Mouse (Mus musculus) stomach, embryonic 14.5 days (tissue): Measurements from ENCODE around the gene Socs5. TPM values are rescaled to one million over a fixed set of nuclear protein-coding genes. Genes with fewer than 3 reads are reported as not detected.

Experiments used
- ATAC-seq: fragments of 200-750 bp; cut with Nextera tagmentation; 2 replicates; pipeline ENCODE4 v1.8.0; 2017; ENCODE audit warnings: low read depth, moderate TSS enrichment; ENCODE audit not compliant: insufficient number of reproducible peaks, insufficient read depth, low FRiP score
- H3K27ac ChIP-seq: fragments of 300-500 bp; sonication (generic); 2 replicates; pipeline ENCODE4 v1.5.1; 2014; ENCODE audit warnings: mild to moderate bottlenecking, low read length, moderate library complexity, mixed read lengths
- H3K27me3 ChIP-seq: fragments of 300-500 bp; sonication (generic); 2 replicates; pipeline ENCODE4 v1.6.1; 2014; ENCODE audit warnings: low read length, control low read depth, mixed read lengths; ENCODE audit not compliant: control insufficient read depth, insufficient read depth
- H3K36me3 ChIP-seq: fragments of 300-500 bp; sonication (generic); 2 replicates; pipeline ENCODE4 v1.6.1; 2014; ENCODE audit warnings: mild to moderate bottlenecking, control low read depth, low read length, moderate library complexity, mixed read lengths; ENCODE audit not compliant: control insufficient read depth, insufficient read depth
- H3K4me1 ChIP-seq: fragments of 300-500 bp; sonication (generic); 2 replicates; pipeline ENCODE4 v1.6.1; 2014; ENCODE audit warnings: low read length, control low read depth, mixed read lengths; ENCODE audit not compliant: control insufficient read depth, insufficient read depth
- H3K4me2 ChIP-seq: fragments of 300-500 bp; sonication (generic); replicated peaks from 2 replicates; pipeline ENCODE4 v1.6.1; 2014; ENCODE audit warnings: low read depth, low read length, control low read depth
- H3K4me3 ChIP-seq: fragments of 300-500 bp; sonication (generic); 2 replicates; pipeline ENCODE4 v1.5.1; 2014; ENCODE audit warnings: low read depth, low read length, control low read depth
- H3K9ac ChIP-seq: fragments of 300-500 bp; sonication (generic); replicated peaks from 2 replicates; pipeline ENCODE4 v1.6.1; 2014; ENCODE audit warnings: low read depth, mild to moderate bottlenecking, control low read depth, low read length, moderate library complexity, mixed read lengths
- H3K9me3 ChIP-seq: fragments of 300-500 bp; sonication (generic); 2 replicates; pipeline ENCODE4 v1.6.1; 2016; ENCODE audit warnings: low read depth, low read length, control low read depth; ENCODE audit not compliant: control insufficient read depth
- WGBS: fragments of 180-500 bp; shearing (Covaris S2); extraction: QIAGEN DNeasy Blood & Tissue Kit; methylation state at CpG from one replicate; pipeline ENCODE4 v1.1.7; 2014; 5-methylcytosine and 5-hydroxymethylcytosine counted together
- microRNA-seq: library from miRNA; unstranded; fragments of <30 nt; microRNA quantifications from one replicate; pipeline ENCODE4, GENCODE M21; 2016
- polyA plus RNA-seq: library from polyadenylated mRNA; unstranded; fragments of >200 nt; fragmentation: Nextera tagmentation; extraction: Ambion mirVana; gene quantifications from 2 replicates; pipeline ENCODE4 v1.2.1, GENCODE M21; 2014

The Socs5 gene
- polyA plus RNA-seq, 1 experiment from 2014 or later: 15.9 TPM

- no peak for ATAC-seq
- Histone ChIP-seq H3K36me3 (no peaks in the 10 kb centered on the region), H3K9ac (no peak overlapping the region), H3K4me2 (no peak overlapping the region), H3K4me3 (no peak overlapping the region), H3K27me3 (no peaks in the 10 kb centered on the region), H3K27ac (no peak overlapping the region), H3K4me1 (peaks cover 17% of the 10 kb centered on the region), H3K9me3 (no peaks in the 10 kb centered on the region)
- 39% methylated on average over 16 of the region's 16 CpGs for WGBS
Measured at GRCm38 (mm10) chr17:87178596-87179590, 71.4 kb downstream of the Socs5 start.

DNA sequence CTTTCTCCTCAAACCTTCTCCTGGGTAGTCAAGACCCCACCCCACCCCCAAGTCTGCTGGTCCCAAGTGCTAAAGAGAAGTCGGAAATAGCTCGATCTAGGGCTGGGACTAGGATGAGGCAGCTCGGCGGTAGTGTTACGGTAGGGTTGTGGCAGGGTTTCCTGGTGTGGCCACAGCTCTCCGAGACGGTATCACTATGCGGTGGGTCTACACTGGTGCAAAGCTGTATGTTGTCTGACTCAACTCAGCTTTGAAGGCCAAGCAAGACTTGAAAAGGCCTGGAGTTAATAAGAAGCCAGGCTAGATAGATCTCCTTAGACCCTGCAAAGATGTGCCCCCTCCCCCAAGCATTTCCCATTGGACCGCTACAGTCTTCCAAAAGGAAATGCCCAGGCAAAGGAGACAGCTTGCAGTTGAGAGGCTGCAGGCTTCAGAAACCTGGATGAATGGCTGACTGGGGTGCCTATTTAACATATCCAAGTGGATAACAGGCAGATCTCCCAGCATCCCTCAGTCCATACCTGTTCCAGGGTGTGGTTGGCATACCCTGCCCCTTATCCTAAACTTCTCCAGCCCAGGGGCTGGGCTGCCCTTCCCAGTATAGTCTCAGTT is 72.6 kb downstream of the Socs5 start:
- H3K27me3 ChIP-seq: no peaks in the 10 kb centered on the region
- 77% methylated on average over 9 of the region's 9 CpGs for WGBS
- peaks cover 17% of the 10 kb centered on the region for H3K4me1 ChIP-seq
- no peak overlapping the region for H3K27ac ChIP-seq
- H3K4me3 ChIP-seq: no peak overlapping the region
- H3K36me3 ChIP-seq: no peaks in the 10 kb centered on the region
- no peak overlapping the region for H3K4me2 ChIP-seq
- no peak overlapping the region for H3K9ac ChIP-seq
- ATAC-seq: no peak
- no peaks in the 10 kb centered on the region for H3K9me3 ChIP-seq

DNA sequence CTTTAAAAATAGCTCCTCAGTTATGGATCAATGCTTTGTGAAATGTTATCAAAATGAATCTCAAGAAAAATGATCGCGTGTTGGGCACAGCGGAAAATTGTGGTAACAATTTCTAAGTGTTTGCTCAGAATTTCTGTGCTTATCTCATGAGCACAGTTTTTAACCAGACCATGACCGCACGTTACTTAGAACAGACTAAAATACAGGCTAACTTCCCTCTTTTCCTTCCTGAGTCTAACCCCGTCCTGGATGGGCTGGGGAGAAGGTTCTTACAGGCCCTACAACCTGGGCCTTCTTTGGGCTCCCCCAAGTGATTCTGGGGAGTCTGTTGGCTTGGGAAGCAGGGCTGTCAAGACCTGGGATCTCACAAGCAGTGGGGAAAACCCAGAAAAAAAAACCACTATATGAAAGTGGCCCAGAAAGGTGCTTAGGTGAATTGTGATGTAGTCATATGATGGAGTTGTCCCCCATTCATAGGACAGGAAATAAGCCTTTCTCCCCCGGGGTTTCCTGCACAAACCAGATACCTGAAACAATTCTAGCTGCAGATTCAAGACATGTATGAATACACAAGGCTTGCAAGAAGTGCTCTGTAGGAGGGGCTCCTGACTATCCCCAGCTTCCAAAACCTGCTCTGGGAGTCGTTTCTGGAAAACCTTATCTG is 74.3 kb downstream of the Socs5 start:
- H3K36me3 ChIP-seq: no peaks in the 10 kb centered on the region
- H3K4me3 ChIP-seq: no peak overlapping the region
- ATAC-seq: no peak
- H3K9ac ChIP-seq: no peak overlapping the region
- H3K27ac ChIP-seq: no peak overlapping the region
- H3K9me3 ChIP-seq: no peaks in the 10 kb centered on the region
- WGBS: 76% methylated on average over 8 of the region's 8 CpGs
- peaks cover 12% of the 10 kb centered on the region for H3K4me1 ChIP-seq
- no peaks in the 10 kb centered on the region for H3K27me3 ChIP-seq
- no peak overlapping the region for H3K4me2 ChIP-seq

DNA sequence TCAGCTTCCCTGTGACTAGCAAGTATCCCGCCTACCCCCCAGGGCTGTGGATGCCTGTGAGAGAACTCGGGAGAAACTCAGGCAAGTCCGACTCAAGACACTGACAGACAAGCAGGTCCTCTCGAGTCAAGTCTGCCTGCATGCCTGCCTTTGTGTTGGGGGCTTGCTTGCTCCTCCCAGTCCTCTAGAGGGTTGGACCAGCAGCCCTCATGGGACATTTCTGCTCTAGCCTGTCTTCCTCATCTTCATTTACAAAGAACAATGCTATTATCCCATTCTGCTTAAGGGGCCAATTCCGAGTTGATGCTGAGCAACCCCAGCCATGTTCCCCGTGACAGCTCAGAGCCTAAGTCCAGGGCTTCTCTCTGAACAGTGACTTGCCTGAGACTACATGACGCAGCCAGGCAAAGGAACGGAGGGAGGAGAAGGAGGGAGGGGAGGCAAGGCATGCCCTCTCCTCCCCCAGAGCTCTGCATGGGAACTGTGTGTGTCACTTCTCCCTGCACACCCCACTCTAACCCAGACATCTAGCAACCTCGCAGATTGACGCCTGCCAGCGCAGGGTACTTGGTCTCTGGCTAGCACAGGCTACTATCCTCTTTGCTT is 78.1 kb downstream of the Socs5 start:
- Histone ChIP-seq H3K27ac (no peak overlapping the region), H3K27me3 (no peaks in the 10 kb centered on the region), H3K4me1 (no peaks in the 10 kb centered on the region), H3K9ac (no peak overlapping the region), H3K4me3 (no peak overlapping the region), H3K4me2 (no peak overlapping the region), H3K36me3 (no peaks in the 10 kb centered on the region), H3K9me3 (no peaks in the 10 kb centered on the region)
- 42% methylated on average over 11 of the region's 11 CpGs for WGBS
- peak; percentile 30; the same call in 1 of the 2 replicates for ATAC-seq

DNA sequence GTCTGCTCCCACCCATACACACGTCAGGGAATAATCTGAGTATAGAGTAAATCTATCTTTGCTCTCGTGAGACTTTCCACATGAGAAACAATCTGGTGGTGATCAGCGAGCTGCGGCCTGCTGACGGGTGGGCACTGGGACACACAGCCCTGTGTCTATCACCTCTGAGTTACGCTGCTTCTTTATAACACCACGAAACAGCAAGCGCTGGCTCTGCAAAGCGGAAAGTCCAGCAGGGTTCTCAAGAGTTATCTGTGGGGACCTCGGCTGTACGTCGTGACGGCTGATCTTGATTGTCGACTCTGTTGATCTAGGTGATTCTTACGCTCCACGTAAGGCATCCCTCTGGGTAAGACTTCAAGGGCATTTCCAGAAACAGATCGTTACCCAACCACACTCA is 79.5 kb downstream of the Socs5 start:
- Histone ChIP-seq H3K9me3 (no peaks in the 10 kb centered on the region), H3K4me1 (no peaks in the 10 kb centered on the region), H3K4me2 (no peak overlapping the region), H3K27ac (no peak overlapping the region), H3K27me3 (no peaks in the 10 kb centered on the region), H3K4me3 (no peak overlapping the region), H3K36me3 (no peaks in the 10 kb centered on the region), H3K9ac (no peak overlapping the region)
- no peak for ATAC-seq
- 69% methylated on average over 17 of the region's 17 CpGs for WGBS

Small RNA genes within 50 kb of the gene (microRNA-seq; reads per million reads assigned to microRNA genes)
- not detected for gene Gm22346

Other genes starting within 250 kb of the Socs5 start
- not detected in 2 replicates for gene Tmem247, start 190.3 kb upstream of the Socs5 start, polyA plus RNA-seq
- not detected in 2 replicates for gene Atp6v1e2, start 159.8 kb upstream of the Socs5 start, polyA plus RNA-seq
- gene Rhoq, start 144.6 kb upstream of the Socs5 start, polyA plus RNA-seq: 22.1 and 24.3 TPM in 2 replicates
- 46.4 and 47.4 TPM in 2 replicates for gene Pigf, start 82.3 kb upstream of the Socs5 start, polyA plus RNA-seq
- gene Cript, start 82.1 kb upstream of the Socs5 start, polyA plus RNA-seq: 132 and 142 TPM in 2 replicates
- 82.6 and 93.6 TPM in 2 replicates for gene Mcfd2, start 158.3 kb downstream of the Socs5 start, polyA plus RNA-seq
- gene Ttc7, start 175.2 kb downstream of the Socs5 start, polyA plus RNA-seq: 4.6 and 5.9 TPM in 2 replicates